Mouse (Mus musculus) kidney, adult 2 months (tissue): ENCODE results near the gene Clec3a.

ENCODE experiments used
- CTCF ChIP-seq: fragments of 200-500 bp; conservative IDR thresholded peaks from 2 replicates; pipeline ENCODE4 v1.5.1; 2011; ENCODE audit warnings: low read depth, mild to moderate bottlenecking, control low read depth, low read length, moderate library complexity, mixed read lengths; ENCODE audit not compliant: insufficient read depth, insufficient read length
- POLR2A ChIP-seq: fragments of 200-500 bp; IDR thresholded peaks from one replicate; pipeline ENCODE4 v1.6.1; 2011; ENCODE audit warnings: low read depth, low read length, control low read depth

- TF ChIP-seq CTCF (no peak), POLR2A (no peak)
Measured at GRCm38 (mm10) chr8:114462591-114462990, 44.7 kb downstream of the Clec3a start.
